Mouse (Mus musculus) layer of hippocampus, adult 18-20 months (tissue): ENCODE data around the gene Il27ra. TPM values are rescaled to one million over a fixed set of nuclear protein-coding genes. Genes with fewer than 3 reads are reported as not detected.
A peak's percentile ranks its signal among the peaks of the same experiment; 100 is the strongest.
"Not testable (repeated sequence)": the region's sequence is repeated elsewhere in the genome, so short reads cannot be mapped to it uniquely, and the experiment has no call there.

Source experiments
- DNase-seq, 2 experiments: peaks; one replicate each; pipeline ENCODE4 v3.0.0; 2022; ENCODE audit warnings: low spot score in 2 of 2
- total RNA-seq, 2 experiments: library from RNA; stranded (reverse); gene quantifications; 2 replicates each; pipeline ENCODE4 v1.2.3; 2021

The Il27ra gene
- total RNA-seq, 2 experiments from 2014 or later = 1.6 to 1.9 TPM

DNA sequence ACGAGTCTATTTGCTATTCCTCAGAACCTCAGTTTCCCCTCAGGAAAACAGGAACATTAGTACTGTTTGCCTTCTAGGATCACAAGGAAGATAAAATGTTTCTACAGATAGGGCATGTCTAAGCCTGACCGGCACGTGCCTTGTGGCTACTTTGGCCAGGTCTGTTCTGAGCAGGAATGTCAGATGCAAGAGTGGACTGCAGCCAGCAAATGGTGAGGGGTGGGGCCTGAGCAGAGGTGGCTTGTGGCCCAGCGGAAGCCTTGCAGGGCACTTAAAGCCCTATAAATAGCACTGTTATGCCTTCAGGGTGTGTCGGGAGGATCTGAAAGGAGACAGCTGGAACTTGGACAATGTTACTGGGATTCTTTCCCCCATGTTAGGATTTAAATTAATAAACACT is 19.3 kb downstream of the Il27ra start:
- DNase-seq = no peak

GRCm38 (mm10) chr8:84021569-84021968 is 20.8 kb downstream of the Il27ra start:
- DNase-seq = no peak

GRCm38 (mm10) chr8:84021096-84021495 is 21.3 kb downstream of the Il27ra start, which contains the start of gene Palm3:
Gene Palm3, plus strand, starts transcription at chr8:84021471.
- no peak for DNase-seq

DNA sequence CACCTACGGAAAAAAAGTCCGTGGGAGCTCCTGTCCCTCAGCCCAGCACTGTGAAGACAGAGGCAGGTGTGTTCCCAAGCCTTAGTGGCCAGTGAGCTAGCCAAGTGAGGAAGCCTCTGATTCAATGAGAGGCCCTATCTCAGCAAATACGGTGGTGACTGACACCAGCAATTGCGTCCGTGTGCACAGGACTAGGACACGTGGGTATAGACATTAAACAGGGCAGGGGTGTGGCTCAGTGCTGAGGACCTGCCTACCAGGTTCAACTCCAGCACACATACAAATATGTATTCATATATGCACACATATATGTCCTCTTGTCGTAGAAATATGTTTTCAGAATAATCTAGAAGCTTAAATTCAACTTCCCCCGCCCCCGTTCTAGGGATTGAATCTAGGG is 22.7 kb downstream of the Il27ra start:
- no peak for DNase-seq

DNA sequence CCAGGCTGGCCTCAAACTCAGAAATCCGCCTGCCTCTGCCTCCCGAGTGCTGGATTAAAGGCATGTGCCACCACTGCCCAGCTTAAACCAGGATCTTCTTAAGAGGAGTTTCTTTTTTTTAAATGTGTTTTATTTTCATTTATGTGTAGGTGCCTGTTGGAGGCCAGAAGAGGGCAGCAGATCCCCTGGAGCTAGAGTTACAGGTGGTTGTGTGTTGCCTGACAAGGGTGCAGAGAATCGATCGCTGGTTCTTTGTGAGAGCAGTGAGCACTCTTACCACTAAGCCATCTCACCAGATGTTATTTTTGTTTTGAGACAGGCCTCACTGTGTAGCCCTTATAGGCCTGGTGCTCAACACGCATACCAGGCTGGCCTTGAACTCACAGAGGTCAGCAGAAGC is 26.6 kb downstream of the Il27ra start:
- DNase-seq = no peak

- no peak for DNase-seq
These were observed 29.8 kb downstream of the Il27ra start for GRCm38 (mm10) chr8:84012499-84013165.

- DNase-seq = no peak
These were observed 30.5 kb downstream of the Il27ra start, which contains the start of gene 2210011C24Rik for GRCm38 (mm10) chr8:84011705-84012498. Gene 2210011C24Rik, minus strand, starts transcription at chr8:84012171.

DNA sequence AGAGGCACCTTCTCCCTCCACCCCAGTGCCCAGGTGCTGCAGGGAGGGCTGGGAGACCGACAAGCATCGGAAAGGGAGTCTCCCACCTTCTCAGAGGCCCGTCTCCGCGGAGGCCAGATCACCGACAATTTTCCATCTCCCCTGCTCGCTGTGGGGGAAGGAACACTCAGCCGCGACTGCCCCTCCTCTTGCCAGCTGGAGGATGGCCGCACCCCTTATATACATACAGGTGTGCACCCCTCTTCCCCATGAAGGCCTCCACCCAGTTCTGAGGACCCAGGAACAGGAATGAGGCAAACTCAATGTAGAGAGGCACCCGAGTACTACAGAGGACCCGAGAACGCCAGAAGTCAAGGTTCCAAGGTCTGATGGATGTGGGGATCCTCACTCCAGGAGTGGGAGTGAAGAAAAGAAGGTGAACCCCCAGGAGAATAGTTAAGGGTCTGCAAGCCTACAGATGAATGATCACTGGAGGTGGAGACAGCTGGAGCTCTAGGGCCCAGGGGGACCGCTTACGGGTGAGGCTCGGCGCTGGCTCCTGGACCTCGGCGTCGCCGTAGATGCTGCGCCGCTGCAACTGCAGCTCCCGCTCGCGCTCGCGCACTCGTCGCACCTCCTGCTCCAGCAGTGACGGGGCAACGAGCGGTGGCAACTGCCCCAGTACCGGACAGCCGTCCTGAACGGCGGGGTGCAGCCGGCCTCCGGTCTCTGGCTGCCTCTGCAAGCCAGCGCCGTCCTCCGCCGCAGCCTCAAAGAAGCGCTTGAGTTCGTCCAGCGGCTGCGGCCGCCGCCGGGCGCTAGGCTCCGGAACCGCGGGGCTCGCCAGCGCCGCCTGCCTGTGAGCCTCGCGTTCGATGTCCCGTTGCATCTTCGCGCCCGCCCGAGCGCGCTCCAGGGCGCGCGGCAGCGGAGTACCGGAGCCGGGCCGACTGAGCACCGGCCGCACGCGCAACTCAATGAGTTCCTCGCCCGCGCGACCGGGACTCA is 31.5 kb downstream of the Il27ra start:
- peak in 1 of 2 experiments; percentile 72 for DNase-seq

DNA sequence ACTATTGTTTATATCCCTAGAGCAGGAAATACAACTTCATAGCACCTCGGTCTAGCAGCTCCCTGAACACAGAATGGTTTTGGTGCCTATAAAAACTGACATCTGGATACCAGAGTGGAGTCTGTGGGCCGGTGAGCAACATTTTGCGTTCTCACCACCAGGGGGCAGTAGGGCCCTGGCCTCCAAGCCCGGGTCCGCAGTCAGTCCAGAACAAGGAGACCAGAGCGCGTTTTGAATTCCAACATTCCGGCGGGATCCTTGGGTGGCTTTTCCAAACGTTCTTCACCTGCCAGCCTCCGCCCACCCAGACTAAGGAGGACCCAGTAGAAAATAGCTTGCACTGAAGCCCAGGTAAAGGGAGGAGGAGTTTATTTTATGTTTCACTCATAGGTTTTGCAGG is 32.5 kb downstream of the Il27ra start:
- DNase-seq = peak; percentile 70 to 90

DNA sequence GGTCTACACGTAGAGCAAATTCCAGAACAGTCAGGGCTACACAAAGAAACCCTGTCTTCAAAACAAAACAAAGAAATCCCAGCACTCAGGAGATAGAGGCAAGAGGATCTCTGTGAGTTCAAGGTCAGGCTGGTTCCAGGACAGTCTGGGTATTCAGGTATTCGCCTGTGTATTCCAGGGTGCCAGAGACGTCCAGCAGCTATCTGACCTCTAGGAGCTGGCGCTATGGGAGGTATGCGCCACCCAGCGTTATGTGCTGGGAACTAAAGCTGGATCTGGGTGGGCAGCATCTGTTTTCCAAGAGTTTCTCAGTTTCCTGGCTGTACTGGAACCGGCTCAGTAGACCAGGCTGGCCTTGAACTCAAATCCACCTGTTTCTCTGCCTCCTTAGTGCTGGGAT is 34.0 kb downstream of the Il27ra start:
- no peak for DNase-seq

GRCm38 (mm10) chr8:84005502-84005901 is 36.9 kb downstream of the Il27ra start:
- DNase-seq = not testable (repeated sequence)

- DNase-seq = peak; percentile 90 to 95
These were observed 37.7 kb downstream of the Il27ra start for GRCm38 (mm10) chr8:84004533-84005201.

DNA sequence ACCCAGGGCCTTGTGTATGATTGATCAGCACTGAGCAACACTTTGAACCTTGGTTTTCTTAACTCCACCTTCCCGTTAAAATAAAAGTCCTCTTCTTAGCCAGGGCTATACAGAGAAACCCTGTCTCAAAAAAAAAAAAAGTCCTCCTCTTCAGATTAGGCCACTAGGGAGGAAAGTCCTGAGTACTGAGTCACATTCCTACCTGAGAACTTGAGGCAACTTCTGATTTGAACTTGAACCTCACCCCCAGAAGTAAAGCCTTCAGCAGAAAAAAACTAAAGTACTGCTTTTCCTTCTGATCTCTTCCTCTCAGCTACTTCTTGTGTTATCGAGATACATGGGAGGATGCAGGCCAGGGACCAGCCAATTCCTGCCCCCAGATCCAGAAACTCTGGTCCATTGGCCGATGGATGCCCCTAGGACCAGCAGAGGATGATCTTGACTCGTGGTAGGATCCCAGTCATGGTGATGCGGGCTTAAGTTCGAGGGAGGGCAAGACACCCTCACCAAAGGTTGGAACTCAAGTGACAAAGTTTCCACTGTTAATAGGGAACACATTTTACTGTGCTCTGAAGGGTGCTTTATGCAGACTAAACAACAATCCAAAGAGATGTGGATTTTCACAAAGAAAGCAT is 38.7 kb downstream of the Il27ra start:
- DNase-seq = no peak

GRCm38 (mm10) chr8:84002957-84003611 is 39.3 kb downstream of the Il27ra start:
- no peak for DNase-seq

- DNase-seq = no peak
These were observed 40.9 kb downstream of the Il27ra start, which contains the start of gene 1700067K01Rik for GRCm38 (mm10) chr8:84001281-84002000. Gene 1700067K01Rik, plus strand, starts transcription at chr8:84001502.

- DNase-seq = no peak
These were observed 42.6 kb downstream of the Il27ra start for GRCm38 (mm10) chr8:83999825-84000224.

- DNase-seq = no peak
These were observed 43.2 kb downstream of the Il27ra start for GRCm38 (mm10) chr8:83999057-83999705.
